Mouse (Mus musculus): ENCODE measurements around the gene Acsbg2. TPM values are rescaled to one million over a fixed set of nuclear protein-coding genes. Genes with fewer than 3 reads are reported as not detected.
A peak's percentile ranks its signal among the peaks of the same experiment; 100 is the strongest.

Gene Acsbg2
- total RNA-seq, 2 experiments from 2014 or later = not detected

DNA sequence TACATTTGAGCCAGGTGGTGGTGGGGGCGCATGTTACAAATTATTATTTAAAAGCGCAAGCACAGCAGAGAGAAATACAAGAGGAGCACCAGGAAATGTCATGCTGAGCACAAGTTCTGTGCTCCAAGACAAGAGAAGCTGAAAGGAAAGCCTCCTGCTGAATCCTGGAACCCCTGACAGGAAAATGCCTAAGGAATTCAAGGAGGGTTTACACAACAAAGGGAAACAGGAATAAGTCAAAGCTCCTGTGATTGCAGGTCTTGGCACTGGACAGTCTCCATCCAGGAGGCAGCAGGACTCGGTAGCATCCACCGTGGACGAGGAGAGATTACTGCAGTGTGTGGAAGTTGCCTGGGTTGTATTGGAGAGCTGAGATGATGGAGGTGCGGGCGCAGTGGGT is 8.2 kb downstream of the Acsbg2 start:
- intact Hi-C loops (cut with DNase I) = no loop called here

DNA sequence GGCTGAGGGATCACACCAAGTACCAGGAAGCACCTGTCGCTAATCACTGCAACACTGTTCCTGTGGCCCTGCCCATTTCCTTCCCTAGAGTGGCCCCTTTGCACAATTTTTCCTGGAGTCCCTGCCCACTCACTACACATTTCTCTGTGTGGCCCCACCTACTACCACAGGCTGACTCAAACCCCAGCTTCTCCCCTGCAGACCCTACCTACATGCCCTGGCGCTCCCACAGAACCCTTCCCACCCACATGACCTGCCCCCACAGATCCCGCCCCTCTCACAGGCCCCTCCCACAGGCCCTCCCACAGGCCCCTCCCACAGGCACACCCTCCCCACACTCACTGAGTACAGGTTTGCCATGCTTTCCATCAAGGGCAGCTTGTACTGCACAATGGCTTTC is 13.1 kb downstream of the Acsbg2 start:
- no peak for TF ChIP-seq CTCF (IDR thresholded peaks at IDR 0.05)
- Histone ChIP-seq H3K27ac (no peak overlapping the region), H3K4me3 (no peak overlapping the region)
- intact Hi-C loops (cut with DNase I) = no loop called here
- DNase-seq = no peak

More for the DNA sequence above, 8.2 kb downstream of the Acsbg2 start:
- no peak for TF ChIP-seq CTCF (IDR thresholded peaks at IDR 0.05)
- DNase-seq = no peak
- no peak overlapping the region for H3K27ac ChIP-seq
- H3K4me3 ChIP-seq = no peak overlapping the region

DNA sequence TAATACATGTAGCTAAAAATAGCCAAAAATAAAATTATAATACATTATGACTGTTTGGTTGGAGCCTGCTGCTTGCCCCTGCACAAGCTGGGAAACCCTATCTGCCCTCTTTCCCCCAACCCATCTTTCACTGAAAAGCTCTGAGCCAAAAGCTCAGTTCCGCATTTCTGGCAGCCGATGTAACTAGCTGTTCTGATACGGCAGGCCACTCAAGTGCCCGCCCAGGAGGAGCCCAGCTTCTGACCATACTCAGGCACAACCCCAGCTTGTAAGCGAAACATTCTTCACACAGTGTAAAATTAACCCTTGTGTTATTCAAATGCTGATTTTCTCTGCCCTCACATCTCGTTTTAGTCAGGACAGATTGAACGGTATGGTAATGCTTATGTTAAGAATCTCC is 15.3 kb downstream of the Acsbg2 start:
- no peak for TF ChIP-seq CTCF (IDR thresholded peaks at IDR 0.05)
- intact Hi-C loops (cut with DNase I) = loop anchor here (1.0 kb wide), 2 partner anchors 28 to 49 kb away; partner anchors contain the start of gene Rfx2
- DNase-seq = no peak
- Histone ChIP-seq H3K4me3 (no peak overlapping the region), H3K27ac (peak overlapping the region; percentile 51)

DNA sequence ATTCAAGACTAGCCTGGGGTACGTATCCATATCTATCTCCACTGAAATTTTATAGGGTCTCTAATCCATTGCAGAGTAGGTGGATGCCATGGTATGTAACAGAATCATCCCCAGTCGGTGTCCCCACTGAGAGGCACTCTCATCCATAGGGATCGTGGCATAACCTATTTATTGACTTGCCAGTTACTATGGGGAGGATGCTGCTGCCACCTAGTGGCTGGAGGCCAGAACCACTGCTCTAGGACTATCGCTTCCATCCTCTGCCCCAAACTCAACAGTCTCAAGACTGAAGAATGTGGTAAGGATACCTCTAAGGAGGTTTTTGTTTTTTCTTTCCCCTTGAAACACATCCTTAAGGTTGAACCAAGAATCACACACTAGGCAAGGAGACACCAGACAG is 16.0 kb downstream of the Acsbg2 start:
- intact Hi-C loops (cut with DNase I) = loop anchor here (1.0 kb wide), 2 partner anchors 27 to 48 kb away; partner anchors contain the start of gene Rfx2

DNA sequence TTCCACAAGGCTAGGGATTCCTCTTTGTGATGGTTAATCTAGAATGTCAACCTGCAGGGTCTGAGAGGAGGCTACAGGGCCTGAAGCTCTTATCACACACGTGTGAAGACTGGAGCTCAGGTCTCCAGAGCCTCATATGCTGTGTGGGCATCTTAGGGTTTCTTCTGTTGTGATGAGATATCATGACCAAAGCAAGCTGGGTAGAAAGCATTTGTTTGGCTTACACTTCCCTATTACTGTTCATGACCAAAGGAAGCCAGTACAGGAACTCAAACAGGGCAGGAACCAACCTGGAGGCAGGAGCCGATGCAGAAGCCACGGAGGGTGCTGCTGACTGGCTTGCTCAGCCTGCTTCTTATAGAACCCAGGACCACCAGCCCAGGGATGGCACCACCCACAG is 18.8 kb downstream of the Acsbg2 start:
- TF ChIP-seq CTCF (IDR thresholded peaks at IDR 0.05) = no peak
- Histone ChIP-seq H3K4me3 (no peak overlapping the region), H3K27ac (no peak overlapping the region)
- DNase-seq = no peak
- intact Hi-C loops (cut with DNase I) = no loop called here

More for the DNA sequence above, 16.0 kb downstream of the Acsbg2 start:
- TF ChIP-seq CTCF (IDR thresholded peaks at IDR 0.05) = peak; percentile 95
- DNase-seq = peak; percentile 73
- Histone ChIP-seq H3K4me3 (no peak overlapping the region), H3K27ac (peak overlapping the region; percentile 51; the same call in 1 of the 2 replicates)

DNA sequence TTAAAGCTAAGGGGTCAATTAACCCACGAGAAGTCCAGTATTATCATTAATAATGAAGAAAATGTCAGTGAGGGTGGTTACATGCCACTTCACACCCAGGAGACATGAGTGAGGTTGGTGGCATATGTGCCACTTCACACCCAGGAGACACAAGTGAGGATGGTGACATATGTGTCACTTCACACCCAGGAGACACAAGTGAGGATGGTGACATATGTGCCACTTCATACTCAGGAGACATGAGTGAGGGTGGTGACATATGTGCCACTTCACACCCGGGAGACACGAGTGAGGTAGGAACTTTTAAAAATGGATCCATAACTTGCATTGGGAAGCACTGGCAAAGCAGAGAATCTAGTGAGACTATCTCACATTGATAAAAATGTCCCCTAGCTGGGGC is 23.1 kb downstream of the Acsbg2 start:
- intact Hi-C loops (cut with DNase I) = no loop called here
- DNase-seq = no peak
- no peak for TF ChIP-seq CTCF (IDR thresholded peaks at IDR 0.05)

DNA sequence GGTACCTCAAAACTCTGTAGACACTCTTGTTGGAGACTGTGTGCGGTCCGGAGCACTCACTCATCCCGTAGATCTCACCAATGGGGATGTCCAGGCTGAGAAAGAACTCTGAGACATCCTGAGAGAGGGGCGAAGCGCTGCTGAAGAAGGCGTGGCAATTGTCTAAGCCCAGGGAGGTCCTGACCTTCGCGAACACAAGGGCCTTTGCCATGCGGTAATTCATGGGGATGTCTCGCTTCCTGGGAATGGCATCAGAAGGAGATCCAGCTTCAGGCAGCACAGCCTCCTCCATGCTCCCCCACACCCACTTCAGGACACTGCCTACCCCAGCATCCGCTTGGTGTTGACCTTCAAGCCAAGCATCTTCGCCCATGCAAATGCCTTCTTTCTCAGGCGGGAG is 24.5 kb downstream of the Acsbg2 start:
- Histone ChIP-seq H3K4me3 (no peak overlapping the region), H3K27ac (no peak overlapping the region)
- no peak for DNase-seq
- intact Hi-C loops (cut with DNase I) = no loop called here
- no peak for TF ChIP-seq CTCF (IDR thresholded peaks at IDR 0.05)

More for the DNA sequence above, 23.1 kb downstream of the Acsbg2 start:
- Histone ChIP-seq H3K27ac (no peak overlapping the region), H3K4me3 (no peak overlapping the region)

DNA sequence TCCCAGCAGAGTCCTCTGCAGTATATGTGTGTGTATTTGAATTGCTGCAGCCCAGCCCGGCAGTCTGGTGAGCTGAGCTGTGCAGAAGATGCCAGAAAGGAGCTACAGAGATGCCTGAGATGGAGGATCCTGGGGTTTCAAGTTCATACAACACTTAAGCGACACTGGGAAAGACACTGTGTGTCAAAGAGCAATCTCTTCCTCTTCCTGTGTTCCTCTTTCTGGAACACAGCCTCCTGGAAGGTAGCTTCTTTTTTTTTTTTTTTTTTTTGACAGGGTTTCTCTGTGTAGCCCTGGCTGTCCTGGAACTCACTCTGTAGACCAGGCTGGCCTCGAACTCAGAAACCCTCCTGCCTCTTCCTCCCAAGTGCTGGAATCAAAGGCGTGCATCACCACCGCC is 25.5 kb downstream of the Acsbg2 start:
- TF ChIP-seq CTCF (IDR thresholded peaks at IDR 0.05) = no peak
- Histone ChIP-seq H3K27ac (no peak overlapping the region), H3K4me3 (no peak overlapping the region)
- intact Hi-C loops (cut with DNase I) = no loop called here
- DNase-seq = no peak

DNA sequence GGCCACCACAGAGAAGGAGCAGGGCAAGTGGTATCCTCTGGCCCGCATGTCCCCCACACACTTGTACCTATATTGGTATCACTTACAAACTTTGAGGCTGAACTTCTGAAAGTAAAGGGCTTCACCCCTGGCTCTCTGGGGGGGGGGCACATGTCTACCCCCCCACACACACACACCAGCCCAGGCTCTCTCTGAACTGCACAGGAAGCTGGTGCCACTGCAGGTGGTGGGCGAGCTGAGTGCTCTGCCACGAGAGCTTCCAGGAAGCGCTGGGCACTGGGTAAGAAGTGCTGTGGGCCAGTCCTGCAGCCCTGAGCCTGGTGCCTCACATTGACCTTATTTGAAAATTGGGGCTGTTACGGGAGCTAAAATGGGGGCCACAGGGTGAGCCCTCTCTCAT is 30.6 kb downstream of the Acsbg2 start:
- intact Hi-C loops (cut with DNase I) = no loop called here

DNA sequence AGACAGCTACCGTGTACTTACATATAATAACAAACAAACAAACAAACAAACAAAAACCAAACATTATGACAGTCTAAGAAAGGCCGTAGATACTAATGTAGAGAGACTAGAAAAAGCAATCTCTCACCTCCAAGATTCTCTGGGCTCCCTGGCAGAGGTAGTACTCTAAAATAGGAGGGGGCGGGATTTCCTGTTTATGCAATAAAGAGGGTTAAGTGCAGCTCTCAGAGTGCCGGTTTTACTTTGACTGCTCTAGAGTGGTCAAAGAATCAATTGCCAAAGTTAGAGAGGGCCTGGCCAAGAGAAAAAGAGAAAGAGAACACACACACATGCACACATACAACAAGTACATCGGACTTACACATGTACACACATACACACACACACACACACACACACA is 32.1 kb downstream of the Acsbg2 start:
- intact Hi-C loops (cut with DNase I) = no loop called here
- TF ChIP-seq CTCF (IDR thresholded peaks at IDR 0.05) = no peak

More for the DNA sequence above, 30.6 kb downstream of the Acsbg2 start:
- no peak overlapping the region for H3K4me3 ChIP-seq
- no peak overlapping the region for H3K27ac ChIP-seq
- TF ChIP-seq CTCF (IDR thresholded peaks at IDR 0.05) = no peak
- DNase-seq = peak; percentile 5

DNA sequence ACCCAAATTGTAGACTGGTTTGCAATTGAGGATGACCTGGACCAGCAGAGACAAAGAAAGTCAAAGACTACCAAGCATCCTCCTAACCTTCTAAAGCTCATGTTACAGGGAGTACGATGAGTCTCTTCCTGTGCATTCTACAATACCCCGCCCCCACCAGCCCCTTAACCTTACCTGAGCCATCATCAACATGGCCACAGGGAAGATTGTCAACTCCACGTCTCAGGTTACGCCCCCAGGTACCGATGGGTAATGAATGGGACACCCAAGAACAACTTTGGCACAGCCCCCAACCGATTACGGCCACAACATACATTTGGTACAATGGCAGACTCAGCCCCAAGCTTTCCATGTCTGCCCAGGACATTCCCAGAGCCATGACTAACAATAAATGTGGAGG is 33.7 kb downstream of the Acsbg2 start:
- no peak for TF ChIP-seq CTCF (IDR thresholded peaks at IDR 0.05)

More for the DNA sequence above, 32.1 kb downstream of the Acsbg2 start:
- no peak overlapping the region for H3K27ac ChIP-seq
- no peak overlapping the region for H3K4me3 ChIP-seq
- DNase-seq = no peak

DNA sequence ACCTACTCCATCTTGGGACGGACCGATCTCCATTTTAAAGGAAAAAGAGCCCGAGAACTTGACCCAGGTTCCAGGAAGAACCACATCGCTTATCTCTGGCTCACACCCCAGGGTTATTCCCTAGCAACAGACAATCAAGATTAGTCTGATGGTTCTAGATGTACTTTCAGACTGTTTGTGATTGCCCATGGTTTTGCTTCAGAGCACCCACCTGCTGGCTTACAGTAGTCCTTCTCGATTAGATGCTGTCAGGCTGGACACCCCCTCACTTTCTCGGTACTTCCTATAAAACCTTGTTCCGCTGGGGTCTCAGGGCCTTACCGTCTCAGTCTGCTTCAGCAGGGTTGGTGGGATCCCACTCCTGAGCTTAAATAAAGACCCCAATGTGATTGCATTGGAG is 37.9 kb downstream of the Acsbg2 start:
- no peak overlapping the region for H3K27ac ChIP-seq
- TF ChIP-seq CTCF (IDR thresholded peaks at IDR 0.05) = no peak
- no peak overlapping the region for H3K4me3 ChIP-seq
- DNase-seq = no peak
- intact Hi-C loops (cut with DNase I) = no loop called here

More for the DNA sequence above, 33.7 kb downstream of the Acsbg2 start:
- DNase-seq = no peak
- intact Hi-C loops (cut with DNase I) = no loop called here
- Histone ChIP-seq H3K27ac (no peak overlapping the region), H3K4me3 (no peak overlapping the region)

DNA sequence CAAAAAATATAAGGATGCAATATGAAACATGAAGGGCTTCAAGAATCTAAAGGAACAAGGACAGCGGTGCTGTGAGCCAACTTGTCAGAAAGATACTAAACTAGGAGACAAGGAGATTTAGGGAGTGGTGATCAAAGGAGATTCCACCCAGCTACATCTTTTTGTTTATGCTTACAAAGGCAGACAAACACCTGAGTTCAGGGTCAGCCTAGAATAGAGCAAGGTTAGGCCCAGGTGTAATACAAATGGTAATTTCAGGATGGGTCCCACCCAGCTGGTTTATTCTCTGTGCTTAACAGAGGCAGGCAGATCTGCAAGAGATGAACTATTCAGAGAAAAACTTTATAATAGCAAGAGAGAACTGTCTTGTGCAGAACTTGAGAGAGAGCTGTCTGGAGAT is 40.9 kb downstream of the Acsbg2 start:
- intact Hi-C loops (cut with DNase I) = loop anchor here (5.0 kb wide), 2 partner anchors 224 to 444 kb away; partner anchors contain the start of genes Crb3, Slc25a23 and Vav1
- H3K4me3 ChIP-seq = no peak overlapping the region
- no peak overlapping the region for H3K27ac ChIP-seq
- DNase-seq = no peak
- TF ChIP-seq CTCF (IDR thresholded peaks at IDR 0.05) = no peak

DNA sequence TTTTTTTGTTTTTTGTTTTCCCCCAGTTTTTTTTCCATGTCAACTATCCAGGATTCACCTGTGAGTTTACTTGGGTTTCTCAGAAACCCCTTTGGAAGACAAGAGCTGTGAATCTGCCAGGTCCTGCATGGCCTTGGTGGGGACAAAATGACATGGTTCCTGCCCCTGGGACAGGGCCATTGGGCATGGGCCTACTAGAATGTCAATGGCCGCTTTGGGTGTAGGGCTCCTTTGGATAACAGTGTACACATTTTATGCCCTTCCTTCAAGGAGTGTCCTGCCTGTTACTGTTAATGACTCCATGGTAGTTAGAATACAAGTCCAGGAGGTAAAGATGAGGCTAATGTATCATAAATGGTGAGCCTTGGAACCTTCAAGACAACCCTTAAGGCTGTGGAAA is 41.3 kb downstream of the Acsbg2 start:
- H3K27ac ChIP-seq = no peak overlapping the region
- no peak for TF ChIP-seq CTCF (IDR thresholded peaks at IDR 0.05)
- intact Hi-C loops (cut with DNase I) = loop anchor here (5.0 kb wide), 2 partner anchors 224 to 444 kb away; partner anchors contain the start of genes Crb3, Slc25a23 and Vav1
- H3K4me3 ChIP-seq = no peak overlapping the region
- DNase-seq = no peak

Data from gastrocnemius, adult 2 months (tissue).